Mouse (Mus musculus) embryo, embryonic 10 days (tissue): ENCODE results near the gene Pole4.
A peak's percentile ranks its signal among the peaks of the same experiment; 100 is the strongest.

Experiments
- DNase-seq: peaks from one replicate; pipeline ENCODE4 v3.0.0-alpha.2; 2015; ENCODE audit warnings: low spot score

Pole4 gene

GRCm38 (mm10) chr6:82705221-82705620, at the start of gene Pole4:
TSS of gene Pole4 (minus strand) at chr6:82705365.
- no peak for DNase-seq

GRCm38 (mm10) chr6:82754769-82755168, 49.6 kb upstream of the Pole4 start:
- no peak for DNase-seq

- DNase-seq = no peak
Observed at GRCm38 (mm10) chr6:82753638-82754361, 48.6 kb upstream of the Pole4 start.

DNA sequence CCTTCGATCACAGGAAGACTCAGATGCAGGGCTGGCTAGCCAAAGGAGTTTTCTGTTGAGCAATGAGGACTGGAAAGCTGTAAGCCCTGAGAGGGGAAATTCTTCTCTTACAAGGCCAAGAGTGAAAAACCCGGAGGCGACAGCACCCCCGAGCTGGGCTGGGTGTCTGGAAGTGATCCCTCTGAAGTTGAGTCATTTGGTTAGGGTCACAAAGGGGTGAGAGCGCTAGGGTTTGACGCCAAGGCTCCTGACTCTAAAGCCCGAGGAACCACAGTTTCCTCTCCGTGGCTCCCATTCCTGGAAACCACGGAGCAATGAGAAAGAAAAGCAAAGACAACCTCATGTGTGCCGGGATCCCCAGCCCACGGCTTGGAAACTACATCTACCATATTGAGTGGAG, 47.9 kb upstream of the Pole4 start:
- DNase-seq = no peak

GRCm38 (mm10) chr6:82751791-82752190, 46.6 kb upstream of the Pole4 start:
- DNase-seq = no peak

DNA sequence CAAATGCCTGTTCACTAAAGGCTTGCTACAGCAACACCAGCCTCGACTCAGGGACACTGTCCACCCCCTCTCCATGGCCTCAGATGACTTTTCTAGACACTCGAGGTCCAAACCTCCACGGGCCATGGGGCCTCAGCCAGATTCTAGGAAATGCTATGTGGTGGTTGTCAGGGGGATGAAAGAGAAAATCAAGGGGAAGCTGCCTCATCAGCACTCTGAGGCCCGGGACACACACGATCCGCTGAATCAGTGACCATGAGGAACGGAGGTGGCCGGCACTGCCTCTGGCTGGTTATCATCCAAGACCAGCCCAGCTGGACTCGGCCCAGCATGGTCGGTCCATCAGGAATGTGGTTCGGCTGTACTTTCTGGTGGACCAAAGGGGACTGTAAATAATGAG, 45.9 kb upstream of the Pole4 start:
- no peak for DNase-seq

DNA sequence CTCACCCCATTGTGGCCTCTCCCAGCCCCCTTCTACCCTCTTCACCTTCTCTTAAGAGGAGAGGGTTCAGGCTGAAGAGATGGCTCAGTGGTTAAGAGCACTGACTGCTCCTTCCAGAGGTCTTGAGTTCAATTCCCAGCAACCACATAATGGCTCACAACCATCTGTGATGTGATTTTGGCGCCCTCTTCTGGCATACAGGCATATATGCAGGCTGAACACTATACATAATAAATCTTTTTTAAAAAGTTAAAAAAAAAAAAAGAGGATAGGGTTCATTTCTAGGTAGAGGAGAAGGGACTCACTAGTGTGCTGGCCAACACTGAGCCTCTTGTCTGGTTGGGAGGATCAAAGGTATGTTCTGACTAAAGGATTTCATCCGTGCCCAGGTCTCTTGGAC, 44.9 kb upstream of the Pole4 start:
- DNase-seq = no peak

- no peak for DNase-seq
Observed at GRCm38 (mm10) chr6:82748106-82748672, 43.0 kb upstream of the Pole4 start.

DNA sequence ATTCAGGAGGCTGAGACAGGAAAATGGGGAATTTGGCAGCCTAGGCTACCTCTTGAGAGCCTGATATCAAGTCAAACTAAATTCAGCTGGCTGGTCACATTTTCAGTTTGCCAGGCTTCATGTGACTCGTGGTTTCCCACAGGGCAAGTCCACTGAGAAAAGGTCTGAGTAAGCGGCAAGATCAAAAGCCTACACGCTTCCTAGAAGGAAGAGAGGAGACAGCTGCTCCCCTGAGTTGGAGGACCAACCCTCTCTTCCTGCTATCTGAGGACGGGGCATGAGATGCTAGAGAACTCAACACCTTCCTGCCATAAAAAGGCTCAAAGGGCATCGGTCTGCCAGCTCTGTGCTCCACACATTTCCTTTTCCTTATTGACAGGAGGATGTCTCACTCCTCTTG, 41.9 kb upstream of the Pole4 start:
- no peak for DNase-seq

DNA sequence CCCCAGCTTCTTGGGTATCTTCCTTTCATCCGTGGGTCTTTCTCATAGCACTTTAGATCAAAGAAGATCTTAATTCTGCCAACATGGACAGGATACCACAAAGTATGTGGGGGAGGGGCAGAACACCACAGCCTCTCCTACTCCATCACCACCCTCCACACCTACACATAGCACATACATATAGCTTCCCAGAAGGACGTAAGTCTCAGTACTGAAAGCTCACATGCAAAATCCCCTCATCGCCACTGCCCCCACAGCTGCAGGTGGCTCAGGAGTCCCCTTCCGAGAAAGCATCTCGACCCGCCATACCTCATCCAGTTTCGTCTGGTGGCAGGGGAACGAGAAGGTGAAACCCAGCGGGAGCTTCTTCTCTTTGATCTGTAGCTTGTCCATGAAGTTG, 39.4 kb upstream of the Pole4 start:
- DNase-seq = no peak

- DNase-seq = no peak
Observed at GRCm38 (mm10) chr6:82741518-82741880, 36.3 kb upstream of the Pole4 start.

- DNase-seq = no peak
Observed at GRCm38 (mm10) chr6:82740868-82741517, 35.8 kb upstream of the Pole4 start.

- peak; percentile 83 for DNase-seq
Observed at GRCm38 (mm10) chr6:82740269-82740668, 35.1 kb upstream of the Pole4 start.

DNA sequence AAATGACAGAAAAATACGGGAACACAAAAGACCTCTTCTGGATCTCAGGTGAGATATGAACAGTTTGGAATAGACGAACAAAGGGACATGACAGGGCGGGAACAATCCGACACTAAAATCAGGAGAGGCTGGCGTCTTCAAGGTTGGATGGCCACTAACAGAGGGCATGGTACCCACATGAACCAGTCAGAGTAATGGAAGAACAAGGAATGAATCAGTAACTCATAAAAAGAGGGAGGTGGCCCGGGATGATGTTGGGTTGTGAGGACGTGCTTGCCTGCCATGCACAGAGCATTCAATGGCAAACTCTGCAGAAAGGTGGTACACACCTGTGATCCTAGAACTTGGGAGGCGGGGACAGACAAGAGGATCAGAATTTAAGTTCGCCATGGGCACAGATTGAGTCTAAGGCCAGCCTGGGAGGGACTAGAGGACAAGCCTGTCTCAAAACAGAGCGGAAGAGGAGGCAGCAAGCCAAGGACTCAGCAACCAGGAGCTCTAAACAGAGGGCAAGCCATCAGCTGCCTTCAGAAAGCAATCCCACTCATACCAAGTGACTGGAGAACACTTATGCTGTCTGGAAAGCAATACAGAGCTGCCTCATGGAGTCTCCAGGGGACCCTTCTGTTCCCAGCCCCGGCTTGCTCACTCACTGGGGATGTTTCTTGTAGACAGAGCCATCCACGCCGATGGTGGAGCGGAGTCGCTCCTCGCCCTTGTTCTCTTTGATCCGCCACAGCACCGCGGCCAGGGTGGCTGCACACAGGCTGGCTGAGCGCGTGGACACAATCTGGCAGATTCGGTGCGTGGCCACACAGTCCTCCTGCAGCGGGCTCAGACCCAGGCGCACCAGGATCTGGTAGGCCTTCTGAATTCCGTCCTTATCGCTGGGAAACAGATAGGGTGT, 32.7 kb upstream of the Pole4 start:
- no peak for DNase-seq

- no peak for DNase-seq
Observed at GRCm38 (mm10) chr6:82736626-82737600, 31.7 kb upstream of the Pole4 start.

- peak; percentile 29 for DNase-seq
Observed at GRCm38 (mm10) chr6:82735347-82735746, 30.2 kb upstream of the Pole4 start.

GRCm38 (mm10) chr6:82728635-82729034, 23.5 kb upstream of the Pole4 start:
- DNase-seq = no peak

- DNase-seq = no peak
Observed at GRCm38 (mm10) chr6:82727206-82727605, 22.0 kb upstream of the Pole4 start.

GRCm38 (mm10) chr6:82723321-82723720, 18.2 kb upstream of the Pole4 start:
- peak; percentile 69 for DNase-seq

GRCm38 (mm10) chr6:82716126-82716525, 11.0 kb upstream of the Pole4 start:
- DNase-seq = no peak

GRCm38 (mm10) chr6:82715653-82716052, 10.5 kb upstream of the Pole4 start:
- DNase-seq = no peak
